ENCODE assay signal across 11 mouse cellular contexts in genomic region chr17:12297292-12297691, GRCm38 (mm10). TPM values are rescaled to one million over a fixed set of nuclear protein-coding genes. Genes with fewer than 3 reads are reported as not detected.
DNase-seq lines count a peak whose midpoint lies in the region; ATAC-seq lines count a peak whose summit lies in the region.
"Had no signal": no experiment of that assay in that cellular context is flagged by ENCODE, and none has a peak within 500 bp of the region (broad histone marks: within the 10 kb centered on the region; RNA-seq: fewer than 3 reads in every experiment).

No protein-coding gene starts in this region.

- 43% methylated on average over 7 of the region's 7 CpGs for WGBS in heart, embryonic 10.5 days
- WGBS in liver, embryonic 12.5 days (ENCODE audit: insufficient replicate concordance) = 73% methylated on average over 7 of the region's 7 CpGs
- WGBS in liver, embryonic 11.5 days = 64% methylated on average over 7 of the region's 7 CpGs
- WGBS in liver, embryonic 15.5 days (ENCODE audit: insufficient replicate concordance) = 66% methylated on average over 7 of the region's 7 CpGs
- 30% methylated on average over 7 of the region's 7 CpGs for WGBS in stomach, embryonic 14.5 days
- 86% methylated on average over 7 of the region's 7 CpGs for WGBS in midbrain, embryonic 10.5 days
- WGBS in forebrain, embryonic 15.5 days = 82% methylated on average over 7 of the region's 7 CpGs

- ATAC-seq in liver, embryonic 12.5 days = no peak
- ATAC-seq in liver, embryonic 11.5 days (replicated peaks; ENCODE audit: low FRiP score) = no peak
- ATAC-seq in liver, embryonic 15.5 days (ENCODE audit: insufficient read depth) = peak; percentile 40
- no peak; the same call in 1 of the 2 replicates for ATAC-seq in stomach, embryonic 14.5 days (ENCODE audit: insufficient number of reproducible peaks, insufficient read depth, low FRiP score, low read depth)
- ATAC-seq in forebrain, embryonic 15.5 days (replicated peaks) = no peak

- no peak for DNase-seq in heart, embryonic 10.5 days (ENCODE audit: low spot score)
- DNase-seq in heart, postnatal 14 days = no peak
- DNase-seq in liver, embryonic 11.5 days (ENCODE audit: low spot score) = no peak
- no peak for DNase-seq in midbrain, embryonic 10.5 days (ENCODE audit: low spot score)
- DNase-seq: adrenal gland, adult 2 months had no signal

- no peaks in the 10 kb centered on the region for H3K36me3 ChIP-seq in heart, embryonic 10.5 days
- H3K36me3 ChIP-seq in liver, embryonic 12.5 days = no peaks in the 10 kb centered on the region
- no peaks in the 10 kb centered on the region for H3K36me3 ChIP-seq in liver, embryonic 11.5 days (ENCODE audit: control insufficient read depth, insufficient read depth, low read length)
- H3K36me3 ChIP-seq in liver, embryonic 15.5 days (replicated peaks) = no peaks in the 10 kb centered on the region
- H3K36me3 ChIP-seq in stomach, embryonic 14.5 days (ENCODE audit: control insufficient read depth, insufficient read depth, low read length) = no peaks in the 10 kb centered on the region
- H3K36me3 ChIP-seq in midbrain, embryonic 10.5 days = no peaks in the 10 kb centered on the region
- no peaks in the 10 kb centered on the region for H3K36me3 ChIP-seq in forebrain, embryonic 15.5 days

- H3K27me3 ChIP-seq in heart, embryonic 10.5 days (ENCODE audit: insufficient read depth, poor library complexity, severe bottlenecking) = no peaks in the 10 kb centered on the region
- no peaks in the 10 kb centered on the region for H3K27me3 ChIP-seq in liver, embryonic 12.5 days (replicated peaks)
- H3K27me3 ChIP-seq in liver, embryonic 11.5 days (replicated peaks; ENCODE audit: control insufficient read depth, insufficient read depth, low read length) = no peaks in the 10 kb centered on the region
- H3K27me3 ChIP-seq in liver, embryonic 15.5 days = no peaks in the 10 kb centered on the region
- no peaks in the 10 kb centered on the region for H3K27me3 ChIP-seq in stomach, embryonic 14.5 days (ENCODE audit: control insufficient read depth, insufficient read depth, low read length)
- H3K27me3 ChIP-seq in midbrain, embryonic 10.5 days (ENCODE audit: low read depth, poor library complexity, severe bottlenecking) = no peaks in the 10 kb centered on the region
- H3K27me3 ChIP-seq in forebrain, embryonic 15.5 days = no peaks in the 10 kb centered on the region

- H3K27ac ChIP-seq in heart, embryonic 10.5 days = peak overlapping the region; percentile 56
- H3K27ac ChIP-seq in liver, embryonic 12.5 days = 0 out of 2 replicates have a peak overlapping the region, but pooled peaks have one; percentile 4
- no peak overlapping the region for H3K27ac ChIP-seq in liver, embryonic 11.5 days (ENCODE audit: low read depth, low read length)
- peak overlapping the region; percentile 38 for H3K27ac ChIP-seq in liver, embryonic 15.5 days (replicated peaks)
- peak overlapping the region; percentile 29; the same call in 1 of the 2 replicates for H3K27ac ChIP-seq in stomach, embryonic 14.5 days (ENCODE audit: low read length)
- no peak overlapping the region for H3K27ac ChIP-seq in midbrain, embryonic 10.5 days (replicated peaks)
- H3K27ac ChIP-seq in forebrain, embryonic 15.5 days (replicated peaks) = no peak overlapping the region
- H3K27ac ChIP-seq: hindbrain, embryonic 14.5 days; macrophage had no signal

- intact Hi-C loops in heart, postnatal 14 days (cut with DNase I) = no loop called here

- no peaks in the 10 kb centered on the region for H3K9me3 ChIP-seq in heart, embryonic 10.5 days
- H3K9me3 ChIP-seq in liver, embryonic 12.5 days (replicated peaks) = no peaks in the 10 kb centered on the region
- H3K9me3 ChIP-seq in liver, embryonic 11.5 days (ENCODE audit: control insufficient read depth, low read length) = no peaks in the 10 kb centered on the region
- no peaks in the 10 kb centered on the region for H3K9me3 ChIP-seq in liver, embryonic 15.5 days (replicated peaks)
- H3K9me3 ChIP-seq in stomach, embryonic 14.5 days (ENCODE audit: control insufficient read depth, low read depth, low read length) = no peaks in the 10 kb centered on the region
- no peaks in the 10 kb centered on the region for H3K9me3 ChIP-seq in midbrain, embryonic 10.5 days (replicated peaks)
- no peaks in the 10 kb centered on the region for H3K9me3 ChIP-seq in forebrain, embryonic 15.5 days

- H3K4me3 ChIP-seq in heart, embryonic 10.5 days = no peak overlapping the region
- no peak overlapping the region for H3K4me3 ChIP-seq in liver, embryonic 12.5 days
- H3K4me3 ChIP-seq in liver, embryonic 11.5 days (ENCODE audit: low read depth, low read length) = no peak overlapping the region
- H3K4me3 ChIP-seq in liver, embryonic 15.5 days (replicated peaks) = no peak overlapping the region
- H3K4me3 ChIP-seq in stomach, embryonic 14.5 days (ENCODE audit: low read depth, low read length) = no peak overlapping the region
- H3K4me3 ChIP-seq in midbrain, embryonic 10.5 days = no peak overlapping the region
- no peak overlapping the region for H3K4me3 ChIP-seq in forebrain, embryonic 15.5 days

- H3K4me2 ChIP-seq in liver, embryonic 12.5 days = no peak overlapping the region
- H3K4me2 ChIP-seq in liver, embryonic 11.5 days = no peak overlapping the region
- H3K4me2 ChIP-seq in liver, embryonic 15.5 days = no peak overlapping the region
- 0 out of 2 replicates have a peak overlapping the region, but pooled peaks have one; percentile 0 for H3K4me2 ChIP-seq in stomach, embryonic 14.5 days (replicated peaks; ENCODE audit: low read depth, low read length)
- H3K4me2 ChIP-seq in forebrain, embryonic 15.5 days (replicated peaks) = no peak overlapping the region
- H3K4me2 ChIP-seq: hindbrain, embryonic 14.5 days had no signal

- peaks cover 45% of the 10 kb centered on the region for H3K4me1 ChIP-seq in heart, embryonic 10.5 days
- peaks cover 30% of the 10 kb centered on the region for H3K4me1 ChIP-seq in liver, embryonic 12.5 days
- peaks cover 4% of the 10 kb centered on the region for H3K4me1 ChIP-seq in liver, embryonic 11.5 days (replicated peaks; ENCODE audit: control insufficient read depth, insufficient read depth, low read length)
- peaks cover 18% of the 10 kb centered on the region for H3K4me1 ChIP-seq in liver, embryonic 15.5 days (replicated peaks)
- H3K4me1 ChIP-seq in stomach, embryonic 14.5 days (ENCODE audit: control insufficient read depth, insufficient read depth, low read length) = peaks cover 36% of the 10 kb centered on the region
- H3K4me1 ChIP-seq in midbrain, embryonic 10.5 days = peaks cover 24% of the 10 kb centered on the region
- peaks cover 48% of the 10 kb centered on the region for H3K4me1 ChIP-seq in forebrain, embryonic 15.5 days

- no peak overlapping the region for H3K9ac ChIP-seq in liver, embryonic 12.5 days
- H3K9ac ChIP-seq in liver, embryonic 11.5 days (ENCODE audit: low read depth, low read length) = no peak overlapping the region
- no peak overlapping the region for H3K9ac ChIP-seq in liver, embryonic 15.5 days
- no peak overlapping the region for H3K9ac ChIP-seq in stomach, embryonic 14.5 days (replicated peaks; ENCODE audit: low read depth, low read length)
- H3K9ac ChIP-seq in forebrain, embryonic 15.5 days (replicated peaks) = no peak overlapping the region
- H3K9ac ChIP-seq: hindbrain, embryonic 14.5 days had no signal

RNA-seq across cellular contexts. Expression of gene Map3k4, which starts 21.3 kb away (rescaled TPM):
- polyA plus RNA-seq in heart, embryonic 10.5 days (2016; fragmentation: Nextera tagmentation; extraction: Ambion mirVana) = 40.2 and 52.2 TPM in 2 replicates
- total RNA-seq in heart, postnatal 14 days (2021) = 10 to 100 TPM; 36.5 to 37.5 TPM
- polyA plus RNA-seq in liver, embryonic 12.5 days (2016; fragmentation: Nextera tagmentation; extraction: Ambion mirVana) = 23.0 and 24.2 TPM in 2 replicates
- polyA plus RNA-seq in liver, embryonic 11.5 days (2014; fragmentation: Nextera tagmentation; extraction: Ambion mirVana) = 28.4 and 29.3 TPM in 2 replicates
- 9.7 and 10.6 TPM in 2 replicates for polyA plus RNA-seq in liver, embryonic 15.5 days (2015; fragmentation: Nextera tagmentation; extraction: Ambion mirVana)
- 49.2 and 52.4 TPM in 2 replicates for polyA plus RNA-seq in stomach, embryonic 14.5 days (2014; fragmentation: Nextera tagmentation; extraction: Ambion mirVana)
- 42.3 and 45.3 TPM in 2 replicates for polyA plus RNA-seq in midbrain, embryonic 10.5 days (2016; fragmentation: Nextera tagmentation; extraction: Ambion mirVana)
- 37.4 and 47.3 TPM in 2 replicates for polyA plus RNA-seq in forebrain, embryonic 15.5 days (2015; fragmentation: Nextera tagmentation; extraction: Ambion mirVana)

Comparison
In these comparisons a context has a peak if more than half of its experiments do, and no peak if none do; other contexts are left out.
1. H3K27ac ChIP-seq: peak in heart, embryonic 10.5 days (single experiment), liver, embryonic 12.5 days (single experiment), liver, embryonic 15.5 days (single experiment) and stomach, embryonic 14.5 days (single experiment); none in liver, embryonic 11.5 days (single experiment), midbrain, embryonic 10.5 days (single experiment) and forebrain, embryonic 15.5 days (single experiment).